Mouse (Mus musculus): Measurements from ENCODE around the gene Cntfr.
A peak's percentile ranks its signal among the peaks of the same experiment; 100 is the strongest.
"Not testable (repeated sequence)": the region's sequence is repeated elsewhere in the genome, so short reads cannot be mapped to it uniquely, and the experiment has no call there.

Gene Cntfr

GRCm38 (mm10) chr4:41708192-41708745, 11.4 kb upstream of the Cntfr start:
- DNase-seq: no peak

- DNase-seq: peak; percentile 73 to 76
These were observed 10.2 kb upstream of the Cntfr start for GRCm38 (mm10) chr4:41707011-41707535.

- DNase-seq: no peak
These were observed 9.2 kb upstream of the Cntfr start for GRCm38 (mm10) chr4:41705922-41706754.

GRCm38 (mm10) chr4:41704651-41705050, 7.8 kb upstream of the Cntfr start:
- DNase-seq: no peak

DNA sequence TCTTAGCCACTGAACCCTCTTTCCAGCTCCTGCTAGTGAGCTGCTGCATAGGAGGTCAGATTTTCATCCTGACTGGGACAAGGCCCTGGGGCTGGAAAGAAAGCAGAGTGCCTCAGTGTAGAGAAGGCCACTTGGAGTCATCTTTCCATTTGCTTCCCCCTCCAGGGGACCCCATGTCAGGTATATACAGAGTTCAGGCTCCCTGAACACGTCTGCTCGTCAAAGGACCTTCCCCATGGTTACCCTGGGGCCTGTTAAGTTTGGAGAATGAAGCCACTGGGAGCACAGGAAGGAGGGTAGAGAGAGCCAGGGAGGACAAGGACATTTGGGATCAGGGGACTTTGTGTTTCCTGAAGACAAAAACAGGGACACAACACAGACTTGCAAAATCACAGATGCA, 5.3 kb upstream of the Cntfr start:
- DNase-seq: not testable (repeated sequence)

- DNase-seq: not testable (repeated sequence)
These were observed 3.3 kb upstream of the Cntfr start for GRCm38 (mm10) chr4:41700224-41700623.

- DNase-seq: not testable (repeated sequence)
These were observed 2.9 kb upstream of the Cntfr start, which contains the start of gene Il11ra1 for GRCm38 (mm10) chr4:41699783-41700182. Gene Il11ra1 (plus strand): TSS chr4:41699989.

- not testable (repeated sequence) for DNase-seq
These were observed 1.6 kb upstream of the Cntfr start for GRCm38 (mm10) chr4:41698421-41699016.

DNA sequence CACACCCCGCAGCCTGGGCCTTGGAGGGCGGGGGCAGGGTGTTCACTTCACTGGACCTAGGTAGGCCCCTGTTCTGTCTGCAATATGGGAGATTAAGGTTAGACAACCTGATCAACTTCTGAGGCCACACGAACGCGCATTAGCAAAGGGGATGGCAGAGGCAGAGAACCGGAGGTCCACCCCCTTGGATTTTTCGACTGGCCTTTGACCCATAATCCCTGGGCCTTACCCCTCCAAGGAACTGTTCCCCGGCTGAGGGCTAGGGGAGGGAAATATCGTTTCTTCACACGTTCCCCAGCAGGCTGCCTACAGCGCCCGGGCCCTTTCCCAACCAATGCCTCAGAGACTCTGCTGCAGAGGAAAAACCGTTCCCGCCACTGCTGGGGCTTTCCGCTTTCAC, 437 bp downstream of the Cntfr start:
- not testable (repeated sequence) for DNase-seq

- not testable (repeated sequence) for DNase-seq
These were observed 1.1 kb downstream of the Cntfr start for GRCm38 (mm10) chr4:41695800-41696199.

DNA sequence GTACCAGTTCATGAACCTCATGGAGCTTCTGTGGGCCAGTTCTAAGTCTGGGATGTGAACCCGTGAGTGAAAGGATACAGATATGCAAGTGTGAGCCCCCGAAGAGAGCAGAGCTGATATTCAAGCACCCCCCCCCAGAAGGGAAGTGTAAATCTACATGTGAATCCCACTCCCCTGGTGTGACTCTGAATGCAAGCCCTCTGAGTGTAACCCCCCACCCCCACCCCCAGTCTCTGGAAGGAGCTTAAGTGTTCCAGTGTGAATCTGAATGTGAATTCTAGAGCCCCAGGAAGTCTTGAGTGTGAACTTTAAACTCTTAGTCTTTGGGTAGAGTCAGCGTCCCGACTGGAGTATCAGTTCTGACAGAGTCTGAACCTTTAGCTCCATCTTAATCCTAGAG, 3.4 kb downstream of the Cntfr start:
- DNase-seq: not testable (repeated sequence)

- DNase-seq: not testable (repeated sequence)
These were observed 6.9 kb downstream of the Cntfr start for GRCm38 (mm10) chr4:41690014-41690413.

DNA sequence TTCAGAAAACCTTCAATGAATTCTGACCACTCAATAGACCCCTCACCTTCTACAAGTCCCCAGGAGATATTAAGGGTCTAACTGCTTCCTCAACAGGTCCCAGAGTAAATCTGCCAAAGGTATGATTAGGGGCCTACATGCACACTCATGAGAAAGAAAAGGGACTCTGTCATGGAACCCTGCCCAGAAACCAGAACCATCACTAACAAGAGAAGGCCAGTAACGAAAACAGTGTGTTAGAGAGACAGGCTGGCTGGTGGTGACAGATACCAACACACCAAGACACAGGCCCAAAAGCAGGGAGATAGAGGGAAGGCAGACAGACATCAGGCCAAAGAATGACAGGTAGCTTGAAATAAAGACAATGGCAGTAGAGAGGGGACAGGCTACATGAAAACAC, 8.3 kb downstream of the Cntfr start:
- not testable (repeated sequence) for DNase-seq

GRCm38 (mm10) chr4:41685882-41686492, 10.9 kb downstream of the Cntfr start:
- DNase-seq: not testable (repeated sequence)

DNA sequence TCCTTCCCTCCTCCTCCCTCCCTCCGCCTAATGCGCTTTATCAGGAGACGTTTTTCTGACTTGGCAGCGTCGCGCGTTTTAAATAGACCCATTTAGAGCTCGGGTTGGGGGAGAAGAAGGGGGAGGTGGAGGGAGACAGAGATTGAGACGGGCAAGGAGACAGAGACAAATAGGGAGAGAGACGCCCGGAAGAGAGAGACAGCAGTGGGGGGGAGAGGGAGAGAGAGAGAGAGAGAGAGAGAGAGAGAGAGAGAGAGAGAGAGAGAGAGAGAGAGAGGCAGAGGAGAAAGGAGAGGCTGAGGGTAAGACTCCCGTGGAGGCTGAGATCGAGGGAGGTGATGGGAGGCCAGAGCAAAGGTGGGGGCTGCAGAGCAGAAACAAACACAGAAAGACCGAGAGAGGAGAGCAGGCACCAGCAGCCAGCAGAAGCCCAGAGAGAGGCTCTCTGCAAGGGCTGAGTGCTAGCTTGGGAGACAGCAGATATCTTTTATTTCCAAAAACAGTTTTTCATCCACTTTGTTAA, 11.9 kb downstream of the Cntfr start:
- DNase-seq: not testable (repeated sequence)

- not testable (repeated sequence) for DNase-seq
These were observed 12.6 kb downstream of the Cntfr start for GRCm38 (mm10) chr4:41684131-41684930.

- not testable (repeated sequence) for DNase-seq
These were observed 13.6 kb downstream of the Cntfr start for GRCm38 (mm10) chr4:41683303-41683702.

- DNase-seq: no peak
These were observed 14.1 kb downstream of the Cntfr start for GRCm38 (mm10) chr4:41682789-41683188.

GRCm38 (mm10) chr4:41681947-41682346, 14.9 kb downstream of the Cntfr start:
- no peak for DNase-seq

DNA sequence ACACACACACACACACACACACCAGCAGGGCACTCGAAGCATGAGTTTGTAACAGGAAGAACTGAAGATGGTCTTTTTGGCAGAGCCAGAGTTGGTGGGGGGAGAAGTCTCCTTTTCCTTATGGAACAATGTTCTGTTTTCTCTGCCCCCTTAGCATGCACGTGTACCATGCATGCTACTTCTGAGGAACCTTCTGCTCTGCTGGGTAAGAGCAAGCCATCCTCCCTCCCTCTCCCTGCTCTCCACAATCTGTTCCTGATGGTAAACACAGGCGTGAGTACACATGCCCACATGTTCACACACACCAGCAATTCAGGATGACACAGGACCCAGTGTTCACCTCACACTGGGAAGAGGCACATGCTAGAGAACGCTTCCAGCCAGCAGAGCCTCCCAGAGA, 15.7 kb downstream of the Cntfr start:
- DNase-seq: no peak

DNA sequence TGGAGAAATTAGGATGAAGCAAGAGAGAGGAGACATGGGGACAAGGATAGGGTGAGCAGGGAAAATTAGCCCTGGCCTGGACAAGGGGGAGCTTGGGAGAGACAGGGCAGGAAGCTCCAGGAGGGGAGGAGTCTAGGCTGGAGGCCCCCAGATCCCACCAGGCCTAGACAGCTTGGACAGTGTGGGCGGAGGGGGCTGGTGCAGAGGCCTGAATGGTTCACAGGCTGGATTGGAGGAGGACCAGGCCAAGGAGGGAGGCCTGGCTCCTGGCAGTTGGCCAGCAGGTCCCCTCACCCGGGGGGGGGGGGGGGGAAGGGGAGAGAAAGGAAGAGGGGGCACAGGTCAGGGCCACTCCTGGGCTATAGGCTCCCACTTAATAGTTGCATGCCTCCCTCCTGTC, 17.6 kb downstream of the Cntfr start:
- DNase-seq: no peak

DNA sequence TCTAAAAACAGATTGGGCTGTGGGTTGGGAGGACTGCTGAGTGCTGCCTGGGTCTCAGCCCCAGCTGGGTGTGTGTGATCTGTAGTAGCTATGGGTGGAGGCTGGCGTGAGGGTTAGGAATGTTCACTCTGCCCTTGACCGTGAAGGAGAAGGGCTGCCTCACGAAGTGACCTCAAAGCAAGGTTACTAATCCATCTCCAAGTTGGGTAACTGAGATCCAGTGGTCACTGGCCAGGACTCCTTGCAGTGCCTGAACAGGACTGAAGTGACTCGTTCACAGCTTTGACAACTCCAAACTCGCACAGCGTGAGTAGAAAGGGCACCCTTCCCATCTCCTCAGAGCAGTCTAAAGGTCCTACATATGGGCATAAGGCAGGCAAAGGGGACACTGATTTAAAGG, 18.0 kb downstream of the Cntfr start:
- no peak for DNase-seq

All from thymus, postnatal 36 days (tissue).